15 mouse cellular contexts compared by ENCODE assay signal in the genomic region with DNA sequence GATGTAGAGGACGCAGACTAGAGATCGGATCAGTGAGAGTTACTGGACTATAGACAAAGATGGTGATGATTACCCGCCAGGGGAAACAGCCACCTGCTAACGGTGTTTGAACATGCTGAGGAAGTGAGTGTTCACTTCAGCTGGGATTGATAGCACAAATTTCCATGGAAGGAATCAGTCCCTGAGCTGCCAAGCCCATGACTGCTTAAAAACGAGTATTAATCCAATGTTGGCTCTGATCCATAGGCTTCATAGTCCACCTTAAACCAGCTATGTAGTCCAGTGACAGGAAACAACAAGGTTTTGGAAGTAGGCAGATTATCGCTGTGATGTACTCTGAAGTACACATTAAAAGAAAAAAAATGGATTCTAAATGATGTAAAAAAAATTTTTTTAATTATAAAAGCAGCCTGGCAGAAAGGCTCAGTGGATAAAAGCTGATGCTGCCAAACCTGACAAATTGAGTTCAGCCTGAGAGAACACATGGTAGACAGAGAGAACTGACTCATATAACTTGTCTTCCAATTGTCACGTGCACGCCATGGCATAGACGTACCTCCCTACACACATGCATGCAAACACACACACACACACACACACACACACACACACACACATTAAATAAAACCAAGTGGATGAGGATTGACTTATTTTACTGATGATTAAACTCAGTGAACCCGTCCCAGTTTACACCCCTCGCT. TPM values are rescaled to one million over a fixed set of nuclear protein-coding genes. Genes with fewer than 3 reads are reported as not detected.
DNase-seq lines count a peak whose midpoint lies in the region; ATAC-seq lines count a peak whose summit lies in the region.
"Had no signal": no experiment of that assay in that cellular context is flagged by ENCODE, and none has a peak within 500 bp of the region (broad histone marks: within the 10 kb centered on the region; RNA-seq: fewer than 3 reads in every experiment).

No protein-coding gene starts in this region.

- no peaks in the 10 kb centered on the region for H3K36me3 ChIP-seq in kidney, embryonic 14.5 days (ENCODE audit: control insufficient read depth, insufficient read depth, low read length)
- no peaks in the 10 kb centered on the region for H3K36me3 ChIP-seq in midbrain, embryonic 16.5 days (ENCODE audit: control insufficient read depth, insufficient read depth, low read length)
- H3K36me3 ChIP-seq in midbrain, embryonic 10.5 days: no peaks in the 10 kb centered on the region
- no peaks in the 10 kb centered on the region for H3K36me3 ChIP-seq in hindbrain, embryonic 12.5 days
- H3K36me3 ChIP-seq in neural tube, embryonic 14.5 days (ENCODE audit: control insufficient read depth, insufficient read depth, low read length): no peaks in the 10 kb centered on the region
- H3K36me3 ChIP-seq: G1E had no signal

- H3K9me3 ChIP-seq in kidney, embryonic 14.5 days (ENCODE audit: control insufficient read depth, low read length): no peaks in the 10 kb centered on the region
- H3K9me3 ChIP-seq in midbrain, embryonic 16.5 days (replicated peaks; ENCODE audit: control insufficient read depth, low read length, poor library complexity, severe bottlenecking): no peaks in the 10 kb centered on the region
- H3K9me3 ChIP-seq in midbrain, embryonic 10.5 days (replicated peaks): no peaks in the 10 kb centered on the region
- H3K9me3 ChIP-seq in hindbrain, embryonic 12.5 days (replicated peaks): 0 out of 2 replicates have a peak, but pooled peaks cover 6% of the 10 kb centered on the region
- no peaks in the 10 kb centered on the region for H3K9me3 ChIP-seq in neural tube, embryonic 14.5 days (ENCODE audit: control insufficient read depth, low read length)

- H3K4me1 ChIP-seq in kidney, embryonic 14.5 days (ENCODE audit: control insufficient read depth, insufficient read depth, low read length): no peaks in the 10 kb centered on the region
- no peaks in the 10 kb centered on the region; the same call in 1 of the 2 replicates for H3K4me1 ChIP-seq in midbrain, embryonic 16.5 days (ENCODE audit: control insufficient read depth, insufficient read depth, low read length)
- peaks cover 10% of the 10 kb centered on the region for H3K4me1 ChIP-seq in midbrain, embryonic 10.5 days
- peaks cover 16% of the 10 kb centered on the region; the same call in 1 of the 2 replicates for H3K4me1 ChIP-seq in hindbrain, embryonic 12.5 days
- H3K4me1 ChIP-seq in neural tube, embryonic 14.5 days (ENCODE audit: control insufficient read depth, insufficient read depth, low read length): peaks cover 5% of the 10 kb centered on the region; the same call in 1 of the 2 replicates

- no peak overlapping the region for H3K27ac ChIP-seq in kidney, embryonic 14.5 days (ENCODE audit: low read depth, low read length)
- H3K27ac ChIP-seq in midbrain, embryonic 16.5 days (ENCODE audit: low read length): 0 out of 2 replicates have a peak overlapping the region, but pooled peaks have one; percentile 7
- H3K27ac ChIP-seq in midbrain, embryonic 10.5 days (replicated peaks): no peak overlapping the region
- peak overlapping the region; percentile 74 for H3K27ac ChIP-seq in hindbrain, embryonic 12.5 days
- peak overlapping the region; percentile 2 for H3K27ac ChIP-seq in neural tube, embryonic 14.5 days (ENCODE audit: low read depth, low read length)
- H3K27ac ChIP-seq: macrophage had no signal

- 82% methylated on average over 11 of the region's 11 CpGs for WGBS in kidney, embryonic 14.5 days
- WGBS in midbrain, embryonic 16.5 days: 80% methylated on average over 11 of the region's 11 CpGs
- 92% methylated on average over 11 of the region's 11 CpGs for WGBS in midbrain, embryonic 10.5 days
- 68% methylated on average over 11 of the region's 11 CpGs for WGBS in hindbrain, embryonic 12.5 days
- WGBS in neural tube, embryonic 14.5 days: 50% methylated on average over 11 of the region's 11 CpGs

- H3K27me3 ChIP-seq in kidney, embryonic 14.5 days (ENCODE audit: control insufficient read depth, insufficient read depth, low read length): no peaks in the 10 kb centered on the region
- H3K27me3 ChIP-seq in midbrain, embryonic 16.5 days (ENCODE audit: control insufficient read depth, insufficient read depth, low read depth, low read length): no peaks in the 10 kb centered on the region
- H3K27me3 ChIP-seq in midbrain, embryonic 10.5 days (ENCODE audit: low read depth, poor library complexity, severe bottlenecking): no peaks in the 10 kb centered on the region
- no peaks in the 10 kb centered on the region for H3K27me3 ChIP-seq in hindbrain, embryonic 12.5 days
- no peaks in the 10 kb centered on the region for H3K27me3 ChIP-seq in neural tube, embryonic 14.5 days (ENCODE audit: control insufficient read depth, insufficient read depth, low read length)

- H3K9ac ChIP-seq in kidney, embryonic 14.5 days (ENCODE audit: low read depth, low read length): no peak overlapping the region
- no peak overlapping the region for H3K9ac ChIP-seq in midbrain, embryonic 16.5 days (ENCODE audit: low read depth, low read length)
- no peak overlapping the region for H3K9ac ChIP-seq in hindbrain, embryonic 12.5 days
- no peak overlapping the region for H3K9ac ChIP-seq in neural tube, embryonic 14.5 days (replicated peaks; ENCODE audit: low read depth, low read length)
- H3K9ac ChIP-seq: liver, postnatal 0 days had no signal

- no peak for ATAC-seq in kidney, embryonic 14.5 days (ENCODE audit: low FRiP score, low TSS enrichment)
- ATAC-seq in midbrain, embryonic 16.5 days: no peak
- no peak for ATAC-seq in hindbrain, embryonic 12.5 days (ENCODE audit: low FRiP score)
- no peak for ATAC-seq in neural tube, embryonic 14.5 days (ENCODE audit: low read depth)
- ATAC-seq: liver, postnatal 0 days had no signal

- DNase-seq in kidney, adult 9 months: peak; percentile 81
- no peak for DNase-seq in midbrain, embryonic 10.5 days (ENCODE audit: low spot score)
- no peak for DNase-seq in gastrocnemius, adult 8-10 months (ENCODE audit: low spot score in 2 of 2)
- DNase-seq in embryo, embryonic 10 days (ENCODE audit: low spot score): no peak
- DNase-seq: adrenal gland, postnatal 10 days; cerebellum, postnatal 14 days; layer of hippocampus, postnatal 36 days; liver, postnatal 0 days had no signal

- H3K4me3 ChIP-seq in kidney, embryonic 14.5 days (ENCODE audit: low read length): no peak overlapping the region
- H3K4me3 ChIP-seq in midbrain, embryonic 16.5 days (ENCODE audit: low read depth, low read length): no peak overlapping the region
- H3K4me3 ChIP-seq in midbrain, embryonic 10.5 days: no peak overlapping the region
- H3K4me3 ChIP-seq in hindbrain, embryonic 12.5 days: no peak overlapping the region
- H3K4me3 ChIP-seq in neural tube, embryonic 14.5 days (ENCODE audit: low read depth, low read length): no peak overlapping the region

- no peak overlapping the region for H3K4me2 ChIP-seq in kidney, embryonic 14.5 days (replicated peaks; ENCODE audit: low read depth, low read length)
- H3K4me2 ChIP-seq in midbrain, embryonic 16.5 days (ENCODE audit: low read length): no peak overlapping the region
- no peak overlapping the region for H3K4me2 ChIP-seq in hindbrain, embryonic 12.5 days (replicated peaks)
- H3K4me2 ChIP-seq in neural tube, embryonic 14.5 days (ENCODE audit: low read depth, low read length): no peak overlapping the region

RNA-seq across cellular contexts. Expression of a gene that starts 14.7 kb away (rescaled TPM):
- 9.9 and 16.1 TPM in 2 replicates for polyA plus RNA-seq in kidney, embryonic 14.5 days (2014; fragmentation: Nextera tagmentation; extraction: Ambion mirVana)
- polyA plus RNA-seq in midbrain, embryonic 16.5 days (2015; fragmentation: Nextera tagmentation; extraction: Ambion mirVana): 292 and 327 TPM in 2 replicates
- polyA plus RNA-seq in midbrain, embryonic 10.5 days (2016; fragmentation: Nextera tagmentation; extraction: Ambion mirVana): 19.8 and 31.0 TPM in 2 replicates
- 131 and 135 TPM in 2 replicates for polyA plus RNA-seq in hindbrain, embryonic 12.5 days (2016; fragmentation: Nextera tagmentation; extraction: Ambion mirVana)
- polyA plus RNA-seq in neural tube, embryonic 14.5 days (2014; fragmentation: Nextera tagmentation; extraction: Ambion mirVana): 299 and 355 TPM in 2 replicates
- total RNA-seq in gastrocnemius, adult 8-10 months (2022): not detected
- total RNA-seq: monocyte, adult 5-6 weeks had no signal
- polyA plus RNA-seq: G1E, macrophage had no signal

Comparison
In these comparisons a context has a peak if more than half of its experiments do, and no peak if none do; other contexts are left out.
1. H3K27ac ChIP-seq: peak in midbrain, embryonic 16.5 days (single experiment), hindbrain, embryonic 12.5 days (single experiment) and neural tube, embryonic 14.5 days (single experiment); none in kidney, embryonic 14.5 days (single experiment) and midbrain, embryonic 10.5 days (single experiment).